13 mouse cellular contexts compared by ENCODE assay signal in the genomic region with DNA sequence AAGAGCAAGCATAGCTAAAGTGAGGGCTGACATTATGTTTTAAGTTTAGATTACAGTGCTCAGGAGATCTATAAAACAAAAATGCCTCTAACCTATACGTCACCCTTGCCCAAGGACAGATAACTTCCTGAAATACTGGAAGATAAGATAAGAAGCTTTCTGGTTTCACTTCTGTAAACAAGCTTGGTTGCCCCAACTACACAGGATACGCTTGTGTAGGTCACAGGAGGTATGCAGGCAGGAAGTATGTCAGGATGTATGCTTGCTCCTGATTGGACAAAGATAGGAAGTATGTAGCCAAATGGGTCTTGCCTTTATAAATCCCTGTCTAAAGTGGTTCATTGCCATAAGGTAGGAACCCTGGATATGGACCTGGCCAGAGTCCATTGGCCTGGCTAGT. TPM values are rescaled to one million over a fixed set of nuclear protein-coding genes. Genes with fewer than 3 reads are reported as not detected.
DNase-seq lines count a peak whose midpoint lies in the region; ATAC-seq lines count a peak whose summit lies in the region.
"Had no signal": no experiment of that assay in that cellular context is flagged by ENCODE, and none has a peak within 500 bp of the region (broad histone marks: within the 10 kb centered on the region; RNA-seq: fewer than 3 reads in every experiment).

No protein-coding gene starts in this region.

- H3K4me3 ChIP-seq in heart, embryonic 13.5 days: no peak overlapping the region
- no peak overlapping the region for H3K4me3 ChIP-seq in heart, embryonic 10.5 days
- H3K4me3 ChIP-seq: hindbrain, embryonic 10.5 days; midbrain, embryonic 10.5 days had no signal

- H3K9ac ChIP-seq in heart, embryonic 13.5 days: no peak overlapping the region

- no peak overlapping the region for H3K4me2 ChIP-seq in heart, embryonic 13.5 days

- DNase-seq in heart, embryonic 10.5 days (ENCODE audit: low spot score): no peak
- DNase-seq in B cell, adult 2 months: peak; percentile 37 to 51
- no peak for DNase-seq in ovary, postnatal 10 days (ENCODE audit: low spot score)
- no peak for DNase-seq in layer of hippocampus, adult 8-10 months (ENCODE audit: low spot score in 2 of 2)
- no peak for DNase-seq in yolk sac, embryonic 10.5 days (ENCODE audit: low spot score)
- DNase-seq: cerebellum, postnatal 36 days; kidney, postnatal 14 days; spleen, adult 18-20 months had no signal

- H3K36me3 ChIP-seq in heart, embryonic 13.5 days: no peaks in the 10 kb centered on the region
- no peaks in the 10 kb centered on the region for H3K36me3 ChIP-seq in heart, embryonic 10.5 days
- H3K36me3 ChIP-seq: hindbrain, embryonic 10.5 days; midbrain, embryonic 10.5 days had no signal

- ATAC-seq in heart, embryonic 13.5 days (ENCODE audit: extremely low read depth, insufficient number of reproducible peaks, low FRiP score, low TSS enrichment): no peak
- ATAC-seq in inflammation-experienced regulatory T-cells, adult 6 months: peak; percentile 90
- peak; percentile 96 for ATAC-seq in megakaryocyte, adult 5-6 weeks (ENCODE audit: poor library complexity, severe bottlenecking)

- peak overlapping the region; percentile 32; the same call in 1 of the 2 replicates for H3K27ac ChIP-seq in heart, embryonic 13.5 days (replicated peaks)
- H3K27ac ChIP-seq in heart, embryonic 10.5 days: no peak overlapping the region
- H3K27ac ChIP-seq: hindbrain, embryonic 10.5 days; midbrain, embryonic 10.5 days had no signal

- H3K4me1 ChIP-seq in heart, embryonic 13.5 days: peaks cover 6% of the 10 kb centered on the region; the same call in 1 of the 2 replicates
- H3K4me1 ChIP-seq in heart, embryonic 10.5 days: no peaks in the 10 kb centered on the region
- H3K4me1 ChIP-seq: hindbrain, embryonic 10.5 days; midbrain, embryonic 10.5 days had no signal

- H3K27me3 ChIP-seq in heart, embryonic 13.5 days (replicated peaks): no peaks in the 10 kb centered on the region
- no peaks in the 10 kb centered on the region for H3K27me3 ChIP-seq in heart, embryonic 10.5 days (ENCODE audit: insufficient read depth, poor library complexity, severe bottlenecking)

- 28% methylated on average over 2 of the region's 2 CpGs for WGBS in heart, embryonic 13.5 days
- 34% methylated on average over 2 of the region's 2 CpGs for WGBS in heart, embryonic 10.5 days

- 0 out of 2 replicates have a peak, but pooled peaks cover 5% of the 10 kb centered on the region for H3K9me3 ChIP-seq in heart, embryonic 13.5 days
- H3K9me3 ChIP-seq in heart, embryonic 10.5 days: no peaks in the 10 kb centered on the region
- H3K9me3 ChIP-seq: hindbrain, embryonic 10.5 days; midbrain, embryonic 10.5 days had no signal

RNA-seq across cellular contexts. Expression of gene Ocln, which starts 23.4 kb away (rescaled TPM):
- 2.5 and 2.6 TPM in 2 replicates for polyA plus RNA-seq in heart, embryonic 13.5 days (2015; fragmentation: Nextera tagmentation; extraction: Ambion mirVana)
- polyA plus RNA-seq in heart, embryonic 10.5 days (2016; fragmentation: Nextera tagmentation; extraction: Ambion mirVana): 1.7 and 4.8 TPM in 2 replicates
- under 1 TPM in 2 of 3 experiments, not detected in 1; 0.57 to 0.66 TPM for polyA plus RNA-seq in inflammation-experienced regulatory T-cells, adult 6 months (2017; shearing (Covaris generic))
- not detected in 2 replicates for total RNA-seq in megakaryocyte, adult 5-6 weeks (2015)
- not detected in 2 replicates for total RNA-seq in megakaryocyte, adult 5-6 weeks (2017)
- total RNA-seq in layer of hippocampus, adult 8-10 months (2022): 10 to 100 TPM in 3 of 4 experiments, 1 to 10 TPM in 1; 10.0 to 14.1 (median 11.3) TPM

RNA-seq across cellular contexts. Expression of gene Marveld2, which starts 40.8 kb away (rescaled TPM):
- 4.0 TPM in 2 replicates for polyA plus RNA-seq in heart, embryonic 13.5 days (2015; fragmentation: Nextera tagmentation; extraction: Ambion mirVana)
- 3.7 and 5.3 TPM in 2 replicates for polyA plus RNA-seq in heart, embryonic 10.5 days (2016; fragmentation: Nextera tagmentation; extraction: Ambion mirVana)
- 1 to 10 TPM; 4.3 to 9.7 (median 7.9) TPM for polyA plus RNA-seq in inflammation-experienced regulatory T-cells, adult 6 months (2017; shearing (Covaris generic))
- 0.07 and 0.16 TPM in 2 replicates for total RNA-seq in megakaryocyte, adult 5-6 weeks (2015)
- total RNA-seq in megakaryocyte, adult 5-6 weeks (2017): 0.40 and 0.53 TPM in 2 replicates
- total RNA-seq in layer of hippocampus, adult 8-10 months (2022): 1 to 10 TPM; 1.5 to 2.3 (median 1.5) TPM

Comparison
In these comparisons a context has a peak if more than half of its experiments do, and no peak if none do; other contexts are left out.
1. DNase-seq: peak in B cell, adult 2 months (2 of 2); none in heart, embryonic 10.5 days (single experiment), ovary, postnatal 10 days (single experiment), layer of hippocampus, adult 8-10 months (0 of 2) and yolk sac, embryonic 10.5 days (single experiment).